Mouse (Mus musculus) stomach, embryonic 14.5 days (tissue): ENCODE results near the gene Stk11ip. TPM values are rescaled to one million over a fixed set of nuclear protein-coding genes. Genes with fewer than 3 reads are reported as not detected.

Source experiments
- ATAC-seq: fragments of 200-750 bp; cut with Nextera tagmentation; 2 replicates; pipeline ENCODE4 v1.8.0; 2017; ENCODE audit warnings: low read depth, moderate TSS enrichment; ENCODE audit not compliant: insufficient number of reproducible peaks, insufficient read depth, low FRiP score
- H3K27ac ChIP-seq: fragments of 300-500 bp; sonication (generic); 2 replicates; pipeline ENCODE4 v1.5.1; 2014; ENCODE audit warnings: mild to moderate bottlenecking, low read length, moderate library complexity, mixed read lengths
- H3K27me3 ChIP-seq: fragments of 300-500 bp; sonication (generic); 2 replicates; pipeline ENCODE4 v1.6.1; 2014; ENCODE audit warnings: low read length, control low read depth, mixed read lengths; ENCODE audit not compliant: control insufficient read depth, insufficient read depth
- H3K36me3 ChIP-seq: fragments of 300-500 bp; sonication (generic); 2 replicates; pipeline ENCODE4 v1.6.1; 2014; ENCODE audit warnings: mild to moderate bottlenecking, control low read depth, low read length, moderate library complexity, mixed read lengths; ENCODE audit not compliant: control insufficient read depth, insufficient read depth
- H3K4me1 ChIP-seq: fragments of 300-500 bp; sonication (generic); 2 replicates; pipeline ENCODE4 v1.6.1; 2014; ENCODE audit warnings: low read length, control low read depth, mixed read lengths; ENCODE audit not compliant: control insufficient read depth, insufficient read depth
- H3K4me2 ChIP-seq: fragments of 300-500 bp; sonication (generic); replicated peaks from 2 replicates; pipeline ENCODE4 v1.6.1; 2014; ENCODE audit warnings: low read depth, low read length, control low read depth
- H3K4me3 ChIP-seq: fragments of 300-500 bp; sonication (generic); 2 replicates; pipeline ENCODE4 v1.5.1; 2014; ENCODE audit warnings: low read depth, low read length, control low read depth
- H3K9ac ChIP-seq: fragments of 300-500 bp; sonication (generic); replicated peaks from 2 replicates; pipeline ENCODE4 v1.6.1; 2014; ENCODE audit warnings: low read depth, mild to moderate bottlenecking, control low read depth, low read length, moderate library complexity, mixed read lengths
- H3K9me3 ChIP-seq: fragments of 300-500 bp; sonication (generic); 2 replicates; pipeline ENCODE4 v1.6.1; 2016; ENCODE audit warnings: low read depth, low read length, control low read depth; ENCODE audit not compliant: control insufficient read depth
- WGBS: fragments of 180-500 bp; shearing (Covaris S2); extraction: QIAGEN DNeasy Blood & Tissue Kit; methylation state at CpG from one replicate; pipeline ENCODE4 v1.1.7; 2014; 5-methylcytosine and 5-hydroxymethylcytosine counted together
- polyA plus RNA-seq: library from polyadenylated mRNA; unstranded; fragments of >200 nt; fragmentation: Nextera tagmentation; extraction: Ambion mirVana; gene quantifications from 2 replicates; pipeline ENCODE4 v1.2.1, GENCODE M21; 2014

Stk11ip gene
- polyA plus RNA-seq, 1 experiment from 2014 or later: 19.0 TPM

DNA sequence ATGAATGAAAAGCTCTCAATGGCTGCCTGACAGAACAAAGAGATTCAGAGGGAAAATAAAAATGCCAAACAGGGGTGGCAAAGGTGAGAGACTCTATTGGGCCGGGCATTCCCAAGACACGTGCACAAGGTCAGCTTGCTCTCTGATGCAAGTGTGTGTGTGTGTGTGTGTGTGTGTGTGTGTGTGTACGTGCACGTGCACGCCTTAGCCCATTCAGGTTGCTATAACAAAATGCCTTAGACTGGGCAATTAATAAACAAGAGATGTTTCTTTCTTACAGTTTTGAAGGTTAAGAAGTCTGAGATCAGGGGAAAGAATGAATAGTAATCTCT is 61.3 kb downstream of the Stk11ip start:
- ATAC-seq: no peak
- H3K27me3 ChIP-seq: no peaks in the 10 kb centered on the region
- 84% methylated on average over 5 of the region's 5 CpGs for WGBS
- no peak overlapping the region for H3K9ac ChIP-seq
- H3K36me3 ChIP-seq: no peaks in the 10 kb centered on the region
- H3K27ac ChIP-seq: no peak overlapping the region
- no peak overlapping the region for H3K4me3 ChIP-seq
- H3K9me3 ChIP-seq: no peaks in the 10 kb centered on the region
- no peak overlapping the region for H3K4me2 ChIP-seq
- H3K4me1 ChIP-seq: 0 out of 2 replicates have a peak, but pooled peaks cover 6% of the 10 kb centered on the region

DNA sequence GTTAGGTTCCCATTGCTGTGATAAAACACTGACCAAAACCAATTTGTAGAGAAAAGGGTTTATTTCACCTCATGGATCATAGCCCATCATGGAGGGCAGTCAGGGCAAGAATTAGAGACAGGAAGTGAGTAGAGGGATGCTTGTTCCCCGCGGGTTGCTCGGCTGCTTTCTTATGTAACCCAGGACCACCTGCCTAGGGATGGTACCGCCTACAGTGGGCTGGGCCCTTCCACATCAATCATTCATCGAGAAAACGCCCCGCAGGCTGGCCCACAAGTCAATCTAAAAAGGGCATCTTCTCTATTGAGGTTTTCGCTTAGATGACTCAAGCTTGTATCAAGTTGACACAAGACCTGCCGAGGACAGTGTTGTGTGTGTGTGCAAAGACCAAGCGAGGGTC is 61.7 kb downstream of the Stk11ip start:
- no peak for ATAC-seq
- Histone ChIP-seq H3K4me1 (0 out of 2 replicates have a peak, but pooled peaks cover 6% of the 10 kb centered on the region), H3K36me3 (no peaks in the 10 kb centered on the region), H3K9me3 (no peaks in the 10 kb centered on the region), H3K9ac (no peak overlapping the region), H3K4me2 (no peak overlapping the region), H3K27ac (no peak overlapping the region), H3K4me3 (no peak overlapping the region), H3K27me3 (no peaks in the 10 kb centered on the region)
- 71% methylated on average over 10 of the region's 10 CpGs for WGBS

DNA sequence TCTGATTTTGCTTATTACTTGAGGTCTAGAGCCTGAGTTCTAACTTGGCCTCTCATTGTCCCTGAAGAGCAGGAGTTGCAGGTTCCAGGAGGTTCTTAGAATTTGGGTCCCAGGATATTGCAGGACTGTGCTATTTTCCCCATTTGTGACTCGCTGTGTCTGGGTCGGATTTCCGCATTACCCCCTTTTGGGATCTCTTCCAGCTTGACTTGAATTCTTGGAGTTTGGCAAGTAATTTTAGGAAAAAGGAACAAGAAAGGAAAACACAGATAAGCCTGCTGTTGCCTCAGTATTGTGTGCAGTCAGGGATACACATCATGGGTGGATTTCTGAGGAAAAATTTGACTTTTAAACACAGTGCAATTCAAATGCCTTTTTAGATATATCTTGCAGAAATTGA is 65.5 kb downstream of the Stk11ip start:
- WGBS: 93% methylated on average over 3 of the region's 3 CpGs
- H3K4me2 ChIP-seq: no peak overlapping the region
- H3K4me1 ChIP-seq: 0 out of 2 replicates have a peak, but pooled peaks cover 2% of the 10 kb centered on the region
- no peak overlapping the region for H3K9ac ChIP-seq
- no peak for ATAC-seq
- no peaks in the 10 kb centered on the region for H3K9me3 ChIP-seq
- no peak overlapping the region for H3K27ac ChIP-seq
- H3K4me3 ChIP-seq: no peak overlapping the region
- no peaks in the 10 kb centered on the region for H3K36me3 ChIP-seq
- H3K27me3 ChIP-seq: no peaks in the 10 kb centered on the region

Other genes starting within 250 kb of the Stk11ip start
- 8.1 and 9.8 TPM in 2 replicates for gene Resp18, start 243.1 kb upstream of the Stk11ip start, polyA plus RNA-seq
- gene Dnpep, start 203.5 kb upstream of the Stk11ip start, polyA plus RNA-seq: 126 and 127 TPM in 2 replicates
- 43.7 and 51.0 TPM in 2 replicates for gene Des, start 161.2 kb upstream of the Stk11ip start, polyA plus RNA-seq
- gene Speg, start 146.2 kb upstream of the Stk11ip start, polyA plus RNA-seq: 53.8 and 54.9 TPM in 2 replicates
- 75.2 and 84.5 TPM in 2 replicates for gene Gmppa, start 85.6 kb upstream of the Stk11ip start, polyA plus RNA-seq
- 0.16 and 0.25 TPM in 2 replicates for gene Asic4, start 71.1 kb upstream of the Stk11ip start, polyA plus RNA-seq
- 38.4 and 41.0 TPM in 2 replicates for gene Chpf, start 42.2 kb upstream of the Stk11ip start, polyA plus RNA-seq
- 1.6 and 1.7 TPM in 2 replicates for gene Tmem198, start 42.0 kb upstream of the Stk11ip start, polyA plus RNA-seq
- 77.0 and 79.0 TPM in 2 replicates for gene Obsl1, start 15.1 kb upstream of the Stk11ip start, polyA plus RNA-seq
- gene Inha, start 14.5 kb upstream of the Stk11ip start, polyA plus RNA-seq: 7.2 and 7.4 TPM in 2 replicates
- 16.5 and 19.7 TPM in 2 replicates for gene Slc4a3, start 24.7 kb downstream of the Stk11ip start, polyA plus RNA-seq